Mouse (Mus musculus) left cerebral cortex, adult 11 months (tissue): ENCODE results near the gene Ccr7.

Experiments used
- DNase-seq: peaks from one replicate; pipeline ENCODE4 v3.0.0; 2022; ENCODE audit warnings: low spot score

Ccr7 gene

GRCm38 (mm10) chr11:99153767-99154753 is 817 bp downstream of the Ccr7 start:
- no peak for DNase-seq

- DNase-seq, result no peak
Measured at GRCm38 (mm10) chr11:99152323-99153144, 2.3 kb downstream of the Ccr7 start.

GRCm38 (mm10) chr11:99151333-99151930 is 3.4 kb downstream of the Ccr7 start:
- DNase-seq, result no peak

GRCm38 (mm10) chr11:99150889-99151288 is 4.0 kb downstream of the Ccr7 start:
- DNase-seq, result no peak

- DNase-seq, result no peak
Measured at GRCm38 (mm10) chr11:99149898-99150757, 4.7 kb downstream of the Ccr7 start.

- no peak for DNase-seq
Measured at GRCm38 (mm10) chr11:99148896-99149703, 5.8 kb downstream of the Ccr7 start.

- DNase-seq, result no peak
Measured at GRCm38 (mm10) chr11:99148400-99148799, 6.5 kb downstream of the Ccr7 start.

GRCm38 (mm10) chr11:99147920-99148289 is 7.0 kb downstream of the Ccr7 start:
- no peak for DNase-seq

- DNase-seq, result peak; percentile 42
Measured at GRCm38 (mm10) chr11:99147041-99147919, 7.6 kb downstream of the Ccr7 start.

- DNase-seq, result no peak
Measured at GRCm38 (mm10) chr11:99146558-99146957, 8.3 kb downstream of the Ccr7 start.

GRCm38 (mm10) chr11:99145765-99146164 is 9.1 kb downstream of the Ccr7 start:
- DNase-seq, result no peak

- no peak for DNase-seq
Measured at GRCm38 (mm10) chr11:99144940-99145339, 9.9 kb downstream of the Ccr7 start.

- no peak for DNase-seq
Measured at GRCm38 (mm10) chr11:99144456-99144855, 10.4 kb downstream of the Ccr7 start.

- no peak for DNase-seq
Measured at GRCm38 (mm10) chr11:99143123-99144082, 11.5 kb downstream of the Ccr7 start.

- DNase-seq, result no peak
Measured at GRCm38 (mm10) chr11:99142493-99143095, 12.3 kb downstream of the Ccr7 start.

- DNase-seq, result no peak
Measured at GRCm38 (mm10) chr11:99142046-99142445, 12.8 kb downstream of the Ccr7 start.

- no peak for DNase-seq
Measured at GRCm38 (mm10) chr11:99141600-99141999, 13.3 kb downstream of the Ccr7 start.

- DNase-seq, result no peak
Measured at GRCm38 (mm10) chr11:99138976-99139375, 15.9 kb downstream of the Ccr7 start.
